Mouse (Mus musculus) adrenal gland, postnatal 4 days (tissue): ENCODE measurements around the gene Rnf220. TPM values are rescaled to one million over a fixed set of nuclear protein-coding genes. Genes with fewer than 3 reads are reported as not detected.
"Not testable (repeated sequence)": the region's sequence is repeated elsewhere in the genome, so short reads cannot be mapped to it uniquely, and the experiment has no call there.

Experiments used
- DNase-seq, 2 experiments: peaks; one replicate each; pipeline ENCODE4 v3.0.0; 2021 to 2022; ENCODE audit warnings: low spot score in 2 of 2, mixed read lengths in 2 of 2
- total RNA-seq, 2 experiments: library from RNA; stranded (reverse); gene quantifications; 2 replicates each; pipeline ENCODE4 v1.2.3; 2021

Gene Rnf220
- total RNA-seq, 2 experiments from 2014 or later, result 107 to 110 TPM

DNA sequence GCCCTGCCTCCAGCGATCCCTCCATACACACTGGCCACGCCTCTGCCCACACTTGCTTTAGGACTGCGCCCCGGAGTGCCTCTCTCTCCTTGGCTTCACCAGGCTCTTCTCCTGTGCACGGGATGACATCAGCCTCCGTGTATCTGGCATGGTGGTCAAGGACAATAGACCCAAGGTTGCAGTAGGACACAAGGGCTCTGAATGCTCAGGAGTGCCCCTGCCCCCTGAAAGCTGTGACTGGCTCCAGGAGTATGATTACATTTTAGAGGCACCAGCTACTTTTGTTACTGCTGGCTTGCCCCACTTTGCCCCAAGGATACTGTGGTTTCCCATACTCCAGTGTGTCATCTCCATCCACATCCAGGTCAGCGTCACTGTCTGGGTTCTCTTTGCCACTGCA, 219.2 kb downstream of the Rnf220 start:
- DNase-seq, result no peak

GRCm38 (mm10) chr4:117277021-117277420, 219.8 kb downstream of the Rnf220 start:
- DNase-seq, result no peak

- no peak for DNase-seq
Observed at GRCm38 (mm10) chr4:117276281-117276711, 220.6 kb downstream of the Rnf220 start.

DNA sequence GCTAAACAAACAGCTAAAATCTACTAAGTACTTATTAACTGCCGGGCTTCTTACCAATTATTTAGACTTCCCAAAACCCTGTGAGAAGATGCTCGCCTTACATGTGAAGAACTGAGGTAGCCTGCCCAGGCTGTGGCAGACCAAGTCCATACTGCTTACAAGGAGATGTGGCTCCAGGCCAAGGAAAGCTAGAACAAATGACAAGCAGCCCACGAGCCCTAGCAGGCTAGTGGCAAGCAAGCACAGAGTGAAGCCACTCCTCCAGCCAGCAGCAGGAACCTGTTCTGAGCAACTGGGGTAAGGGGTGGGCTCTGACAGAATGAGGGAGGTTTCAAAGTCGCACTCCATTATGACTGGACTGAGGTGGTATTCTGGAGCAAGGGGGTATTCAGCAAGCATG, 222.1 kb downstream of the Rnf220 start:
- DNase-seq, result no peak

DNA sequence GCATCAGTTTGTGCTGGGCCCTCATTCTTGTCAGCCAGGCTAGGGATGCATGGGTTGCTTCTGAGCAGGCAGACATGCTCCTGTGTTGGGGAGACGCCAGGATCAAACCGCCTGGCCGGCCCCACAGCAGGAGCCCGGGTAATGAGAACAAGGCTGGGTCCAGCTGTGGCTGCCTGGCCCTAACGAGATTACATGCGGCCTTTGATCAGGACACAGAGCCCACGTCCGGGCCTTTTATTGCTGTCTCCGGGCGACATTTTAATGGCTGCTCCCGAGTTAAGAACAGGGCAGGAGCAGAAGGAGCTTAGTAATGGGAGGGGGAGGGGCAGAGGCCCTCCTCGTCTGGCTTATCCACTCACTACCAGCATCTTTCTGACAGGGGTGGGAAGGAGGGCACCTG, 224.4 kb downstream of the Rnf220 start:
- no peak for DNase-seq

DNA sequence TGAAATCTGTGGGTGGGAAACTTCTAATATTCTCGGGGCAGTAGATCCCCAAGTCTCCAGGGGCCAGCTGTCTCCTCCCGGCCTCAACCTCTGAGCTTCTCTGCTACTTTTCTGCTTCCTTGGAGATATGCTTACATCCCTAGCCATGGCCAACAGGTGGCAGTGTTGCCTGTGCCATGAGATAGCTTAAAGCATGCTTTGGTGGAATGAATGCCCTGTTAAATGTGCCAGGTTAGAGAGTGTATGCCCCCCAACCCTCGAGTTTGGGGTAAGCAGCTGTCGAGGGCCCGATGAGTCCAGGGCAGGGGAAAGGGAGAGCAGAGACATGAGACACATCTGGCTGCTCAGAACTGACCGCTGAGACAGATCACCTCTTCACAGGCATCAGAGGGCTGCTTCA, 226.6 kb downstream of the Rnf220 start:
- DNase-seq, result peak in 1 of 2 experiments; percentile 52

DNA sequence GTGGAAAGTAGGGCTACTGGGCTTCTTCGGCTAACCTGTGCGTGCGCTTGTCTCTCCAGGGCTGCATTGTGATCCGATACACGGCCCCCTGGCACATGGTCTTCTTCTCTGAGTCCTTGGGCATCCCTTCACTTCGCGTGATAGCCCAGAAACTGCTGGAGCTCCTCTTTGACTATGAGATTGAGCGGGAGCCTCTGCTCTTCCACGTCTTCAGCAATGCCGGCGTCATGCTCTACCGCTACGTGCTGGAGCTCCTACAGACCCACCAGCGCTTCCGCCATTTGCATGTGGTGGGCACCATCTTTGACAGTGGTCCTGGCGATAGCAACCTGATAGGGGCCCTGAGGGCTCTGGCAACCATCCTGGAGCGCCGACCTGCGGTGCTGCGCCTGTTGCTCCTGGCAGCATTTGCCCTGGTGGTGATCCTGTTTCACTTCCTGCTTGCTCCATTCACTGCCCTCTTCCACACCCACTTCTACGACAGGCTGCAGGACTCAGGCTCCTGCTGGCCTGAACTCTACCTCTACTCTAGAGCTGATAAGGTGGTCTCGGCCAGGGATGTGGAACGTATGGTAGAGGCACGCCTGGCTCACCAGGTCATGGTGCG, 228.9 kb downstream of the Rnf220 start:
- no peak for DNase-seq

GRCm38 (mm10) chr4:117267284-117267683, 229.6 kb downstream of the Rnf220 start:
- peak; percentile 60 to 66 for DNase-seq

GRCm38 (mm10) chr4:117262987-117263386, 233.9 kb downstream of the Rnf220 start:
- DNase-seq, result no peak

GRCm38 (mm10) chr4:117262101-117262913, 234.5 kb downstream of the Rnf220 start:
- no peak for DNase-seq

GRCm38 (mm10) chr4:117261222-117261621, 235.6 kb downstream of the Rnf220 start:
- no peak for DNase-seq

DNA sequence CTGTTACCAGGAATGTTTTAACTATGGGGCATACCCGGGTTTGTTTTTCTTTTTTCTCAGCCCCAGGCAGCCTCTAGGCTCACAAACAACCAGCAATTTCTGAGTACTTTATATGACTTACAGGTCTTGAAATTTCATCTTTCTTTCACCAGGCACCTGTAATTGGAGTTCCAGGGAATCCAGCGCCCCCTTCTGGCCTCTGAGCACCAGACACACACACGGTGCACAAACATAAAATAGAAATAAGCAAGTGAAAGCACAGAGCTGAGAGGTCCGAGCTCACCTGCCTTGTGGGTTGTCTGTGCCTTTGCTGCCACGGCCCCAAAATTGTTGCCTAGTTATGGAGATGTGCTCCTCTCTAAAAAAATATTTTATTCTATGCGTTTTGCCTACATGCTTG, 236.9 kb downstream of the Rnf220 start:
- not testable (repeated sequence) for DNase-seq

- DNase-seq, result no peak
Observed at GRCm38 (mm10) chr4:117254672-117255071, 242.2 kb downstream of the Rnf220 start.

GRCm38 (mm10) chr4:117254017-117254627, 242.7 kb downstream of the Rnf220 start:
- no peak for DNase-seq

DNA sequence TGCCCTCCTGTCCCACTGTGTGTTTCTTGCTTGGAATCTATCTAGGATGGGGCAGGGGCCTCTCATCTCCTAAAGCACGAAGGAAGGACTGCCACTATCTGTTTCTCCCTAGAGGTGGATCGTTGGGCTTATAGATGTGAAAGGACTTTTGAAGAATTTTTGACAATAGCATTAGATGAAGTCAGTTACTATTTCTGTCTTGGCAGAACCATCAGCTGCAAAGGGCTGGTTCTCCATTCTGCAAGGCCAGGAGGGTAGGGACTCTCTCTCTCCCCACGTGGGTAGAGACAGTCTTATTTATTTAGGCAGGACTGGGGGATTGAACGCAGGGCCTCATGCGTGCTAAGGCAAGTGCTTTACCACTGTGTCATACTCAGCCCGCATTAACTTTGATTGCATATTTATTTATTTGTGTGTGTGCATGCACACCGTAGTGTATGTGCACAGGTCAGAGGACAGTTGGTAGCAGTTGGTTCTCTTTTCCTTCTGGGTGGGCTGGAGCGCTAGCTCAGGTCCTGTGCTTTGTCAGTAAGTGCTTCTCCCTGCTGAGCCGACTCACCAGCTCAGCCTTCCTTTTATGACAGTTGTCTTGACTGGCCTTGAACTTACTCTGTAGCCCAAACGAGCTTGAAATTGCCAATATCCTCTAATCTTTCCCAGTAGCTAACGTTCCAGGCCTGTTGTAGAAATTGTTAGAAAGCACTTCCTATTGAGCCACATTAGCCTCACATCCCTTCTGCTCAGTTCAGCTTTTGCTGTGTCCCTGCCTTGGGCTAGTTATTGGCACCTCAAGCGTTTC, 243.4 kb downstream of the Rnf220 start:
- no peak for DNase-seq

- no peak for DNase-seq
Observed at GRCm38 (mm10) chr4:117252755-117253154, 244.1 kb downstream of the Rnf220 start.

- no peak for DNase-seq
Observed at GRCm38 (mm10) chr4:117252351-117252750, 244.5 kb downstream of the Rnf220 start.

- DNase-seq, result peak; percentile 90 to 91
Observed at GRCm38 (mm10) chr4:117251801-117252316, 245.0 kb downstream of the Rnf220 start, which contains the start of the genes Tmem53 and Armh1. Gene Tmem53 (plus strand): TSS chr4:117251951. Gene Armh1 (minus strand): TSS chr4:117252125.

GRCm38 (mm10) chr4:117250982-117251381, 245.9 kb downstream of the Rnf220 start:
- DNase-seq, result no peak

DNA sequence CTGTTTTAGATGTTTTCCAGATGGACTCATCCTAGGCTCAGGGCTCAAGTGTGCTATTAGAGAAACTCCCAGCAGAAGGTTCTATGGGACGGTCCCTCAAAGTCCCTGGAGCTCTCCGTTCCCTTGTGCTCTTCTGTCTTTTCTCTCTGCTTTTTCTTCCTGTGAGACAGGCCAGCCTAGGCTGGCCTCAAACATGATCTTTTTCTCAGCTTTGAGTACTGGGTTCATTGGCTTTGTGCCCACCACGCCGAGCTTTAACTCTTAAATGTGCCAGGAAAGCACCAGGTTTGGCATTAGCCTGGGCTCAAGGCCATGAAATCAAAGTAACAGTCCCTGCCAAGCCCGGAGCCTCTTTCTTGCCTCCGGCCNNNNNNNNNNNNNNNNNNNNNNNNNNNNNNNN, 256.0 kb downstream of the Rnf220 start:
- peak in 1 of 2 experiments; percentile 29 for DNase-seq

DNA sequence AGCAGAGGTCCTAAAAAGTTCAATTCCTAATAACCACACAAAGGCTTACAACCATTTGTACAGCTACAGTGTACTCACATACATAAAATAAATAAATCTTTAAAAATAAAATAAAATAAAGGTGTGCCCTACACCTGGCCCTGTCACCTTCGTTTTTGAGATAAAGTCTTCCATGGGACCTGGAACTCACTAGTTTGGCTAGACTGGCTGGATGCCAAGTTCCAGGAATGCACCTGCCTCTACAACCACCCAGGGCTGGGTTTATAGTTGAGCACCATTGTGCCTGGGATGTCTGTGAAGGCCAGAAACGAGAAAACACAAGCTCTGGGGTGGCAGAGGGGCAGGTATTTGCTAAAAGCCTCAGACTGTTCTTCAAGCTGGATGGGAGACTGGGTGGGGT, 257.7 kb downstream of the Rnf220 start:
- DNase-seq, result no peak
